Mouse (Mus musculus) cerebellum, postnatal 14 days (tissue): ENCODE measurements around the gene Serpinb3b.
"Not testable (repeated sequence)": the region's sequence is repeated elsewhere in the genome, so short reads cannot be mapped to it uniquely, and the experiment has no call there.

Source experiments
- DNase-seq, 2 experiments: peaks; one replicate each; pipeline ENCODE4 v3.0.0; 2021; ENCODE audit warnings: mixed read lengths in 2 of 2

The Serpinb3b gene

GRCm38 (mm10) chr1:107278261-107278660 is at the start of gene Serpinb3b, which contains the start of gene Serpinb3c:
TSS of gene Serpinb3b (minus strand) at chr1:107278361.
TSS of gene Serpinb3c (minus strand) at chr1:107278371.
- DNase-seq: not testable (repeated sequence)

GRCm38 (mm10) chr1:107243170-107243569 is 35.0 kb downstream of the Serpinb3b start:
- DNase-seq: peak; percentile 18 to 34

- not testable (repeated sequence) for DNase-seq
These were observed 60.9 kb downstream of the Serpinb3b start for GRCm38 (mm10) chr1:107217276-107217675.

GRCm38 (mm10) chr1:107127453-107127852 is 150.7 kb downstream of the Serpinb3b start:
- peak; percentile 25 to 31 for DNase-seq
